Mouse (Mus musculus) cerebellum, postnatal 25 days (tissue): ENCODE results near the gene Fbln5.

Experiments used
- DNase-seq, 2 experiments: peaks; one replicate each; pipeline ENCODE4 v3.0.0; 2021; ENCODE audit warnings: mixed read lengths in 2 of 2

Gene Fbln5

GRCm38 (mm10) chr12:101807400-101807799 is 11.5 kb downstream of the Fbln5 start:
- DNase-seq, result no peak

GRCm38 (mm10) chr12:101802445-101802844 is 16.4 kb downstream of the Fbln5 start:
- no peak for DNase-seq

- no peak for DNase-seq
These were observed 17.1 kb downstream of the Fbln5 start for GRCm38 (mm10) chr12:101801744-101802143.

GRCm38 (mm10) chr12:101801051-101801450 is 17.8 kb downstream of the Fbln5 start:
- DNase-seq, result no peak

- DNase-seq, result no peak
These were observed 20.5 kb downstream of the Fbln5 start for GRCm38 (mm10) chr12:101798189-101798922.

- DNase-seq, result no peak
These were observed 24.4 kb downstream of the Fbln5 start for GRCm38 (mm10) chr12:101794458-101794857.

GRCm38 (mm10) chr12:101793221-101793621 is 25.6 kb downstream of the Fbln5 start:
- DNase-seq, result no peak

GRCm38 (mm10) chr12:101792684-101793083 is 26.2 kb downstream of the Fbln5 start:
- DNase-seq, result no peak

- DNase-seq, result no peak
These were observed 29.1 kb downstream of the Fbln5 start for GRCm38 (mm10) chr12:101789767-101790166.

- DNase-seq, result no peak
These were observed 29.6 kb downstream of the Fbln5 start for GRCm38 (mm10) chr12:101789250-101789649.

GRCm38 (mm10) chr12:101782787-101783186 is 36.1 kb downstream of the Fbln5 start:
- DNase-seq, result no peak

- no peak for DNase-seq
These were observed 37.9 kb downstream of the Fbln5 start for GRCm38 (mm10) chr12:101780915-101781314.

- DNase-seq, result peak in 1 of 2 experiments; percentile 19
These were observed 41.1 kb downstream of the Fbln5 start for GRCm38 (mm10) chr12:101777613-101778325.

- no peak for DNase-seq
These were observed 42.5 kb downstream of the Fbln5 start for GRCm38 (mm10) chr12:101776383-101776782.

GRCm38 (mm10) chr12:101774116-101774515 is 44.7 kb downstream of the Fbln5 start:
- no peak for DNase-seq

- DNase-seq, result no peak
These were observed 45.9 kb downstream of the Fbln5 start for GRCm38 (mm10) chr12:101772962-101773361.

GRCm38 (mm10) chr12:101770283-101771015 is 48.4 kb downstream of the Fbln5 start:
- DNase-seq, result no peak

- DNase-seq, result peak; percentile 17 to 45
These were observed 51.4 kb downstream of the Fbln5 start for GRCm38 (mm10) chr12:101767306-101768053.

GRCm38 (mm10) chr12:101766228-101766852 is 52.5 kb downstream of the Fbln5 start:
- no peak for DNase-seq

GRCm38 (mm10) chr12:101764870-101765269 is 54.0 kb downstream of the Fbln5 start:
- no peak for DNase-seq

GRCm38 (mm10) chr12:101763065-101763464 is 55.8 kb downstream of the Fbln5 start:
- no peak for DNase-seq

- DNase-seq, result no peak
These were observed 56.8 kb downstream of the Fbln5 start for GRCm38 (mm10) chr12:101762054-101762453.
